Mouse (Mus musculus) neural tube, embryonic 12.5 days (tissue): Measurements from ENCODE around the gene E2f2. TPM values are rescaled to one million over a fixed set of nuclear protein-coding genes. Genes with fewer than 3 reads are reported as not detected.

Source experiments
- ATAC-seq: fragments of 200-750 bp; cut with Nextera tagmentation; 2 replicates; pipeline ENCODE4 v1.8.0; 2017; ENCODE audit warnings: low read depth, mild to moderate bottlenecking, moderate TSS enrichment, moderate library complexity; ENCODE audit not compliant: low FRiP score
- H3K27ac ChIP-seq: fragments of 300-500 bp; sonication (generic); 2 replicates; pipeline ENCODE4 v1.5.1; 2016
- H3K27me3 ChIP-seq: fragments of 300-500 bp; sonication (generic); replicated peaks from 2 replicates; pipeline ENCODE4 v1.6.1; 2016; ENCODE audit warnings: mild to moderate bottlenecking
- H3K36me3 ChIP-seq: fragments of 300-500 bp; sonication (generic); 2 replicates; pipeline ENCODE4 v1.6.1; 2016; ENCODE audit warnings: mild to moderate bottlenecking
- H3K4me1 ChIP-seq: fragments of 300-500 bp; sonication (generic); 2 replicates; pipeline ENCODE4 v1.6.1; 2016
- H3K4me2 ChIP-seq: fragments of 300-500 bp; sonication (generic); replicated peaks from 2 replicates; pipeline ENCODE4 v1.6.1; 2016; ENCODE audit warnings: mild to moderate bottlenecking
- H3K4me3 ChIP-seq: fragments of 300-500 bp; sonication (generic); 2 replicates; pipeline ENCODE4 v1.5.1; 2016
- H3K9ac ChIP-seq: fragments of 300-500 bp; sonication (generic); 2 replicates; pipeline ENCODE4 v1.6.1; 2016; ENCODE audit warnings: mild to moderate bottlenecking
- H3K9me3 ChIP-seq: fragments of 300-500 bp; sonication (generic); 2 replicates; pipeline ENCODE4 v1.6.1; 2016; ENCODE audit warnings: mild to moderate bottlenecking
- WGBS: fragments of 180-500 bp; shearing (Covaris S2); methylation state at CpG from one replicate; pipeline ENCODE4 v1.1.7; 2016; 5-methylcytosine and 5-hydroxymethylcytosine counted together
- polyA plus RNA-seq: library from polyadenylated mRNA; unstranded; fragments of >200 nt; fragmentation: Nextera tagmentation; extraction: Ambion mirVana; gene quantifications from 2 replicates; pipeline ENCODE4 v1.2.1, GENCODE M21; 2016

E2f2 gene
- polyA plus RNA-seq, 1 experiment from 2014 or later, result 10.4 TPM

DNA sequence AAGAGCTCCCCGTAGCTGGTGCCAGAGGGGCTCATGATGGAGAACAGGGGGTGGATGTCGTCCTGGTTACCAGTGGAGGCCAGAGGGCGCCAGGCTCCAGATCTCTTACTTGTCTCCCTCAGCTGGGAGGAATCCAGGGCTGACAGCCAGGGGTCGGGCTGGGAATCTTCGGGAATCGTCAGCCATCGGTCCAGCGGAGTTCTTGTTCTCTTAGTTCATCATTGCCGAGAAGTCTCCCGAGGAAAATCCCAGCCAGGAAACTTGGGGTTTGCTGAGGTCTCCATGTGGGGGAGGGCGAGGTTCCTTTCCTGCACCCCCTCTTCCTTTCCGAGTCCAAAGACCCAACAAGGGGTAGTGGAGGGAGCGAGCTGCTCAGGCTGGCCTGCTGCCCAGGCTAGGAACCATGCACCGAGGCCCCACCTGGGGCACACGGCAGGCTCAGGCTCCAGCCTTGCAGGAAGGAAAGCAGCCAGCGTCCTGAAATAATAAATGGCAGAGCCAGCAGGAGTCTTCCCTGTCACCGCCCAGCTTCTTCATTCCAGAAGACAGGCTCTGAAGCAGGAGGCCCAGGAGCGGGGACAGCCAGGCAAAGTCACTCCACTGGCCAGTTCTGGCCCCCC lies 46.5 kb downstream of the E2f2 start:
- H3K4me2 ChIP-seq, result peak overlapping the region; percentile 42
- H3K9me3 ChIP-seq, result no peaks in the 10 kb centered on the region
- WGBS, result 14% methylated on average over 18 of the region's 18 CpGs
- 0 out of 2 replicates have a peak overlapping the region, but pooled peaks have one; percentile 12 for H3K27ac ChIP-seq
- no peak overlapping the region for H3K4me3 ChIP-seq
- H3K27me3 ChIP-seq, result no peaks in the 10 kb centered on the region; the same call in 1 of the 2 replicates
- H3K9ac ChIP-seq, result peak overlapping the region; percentile 2; the same call in 1 of the 2 replicates
- ATAC-seq, result 0 out of 2 replicates have a peak, but pooled peaks have one; percentile 17
- H3K36me3 ChIP-seq, result no peaks in the 10 kb centered on the region
- peaks cover 30% of the 10 kb centered on the region for H3K4me1 ChIP-seq

DNA sequence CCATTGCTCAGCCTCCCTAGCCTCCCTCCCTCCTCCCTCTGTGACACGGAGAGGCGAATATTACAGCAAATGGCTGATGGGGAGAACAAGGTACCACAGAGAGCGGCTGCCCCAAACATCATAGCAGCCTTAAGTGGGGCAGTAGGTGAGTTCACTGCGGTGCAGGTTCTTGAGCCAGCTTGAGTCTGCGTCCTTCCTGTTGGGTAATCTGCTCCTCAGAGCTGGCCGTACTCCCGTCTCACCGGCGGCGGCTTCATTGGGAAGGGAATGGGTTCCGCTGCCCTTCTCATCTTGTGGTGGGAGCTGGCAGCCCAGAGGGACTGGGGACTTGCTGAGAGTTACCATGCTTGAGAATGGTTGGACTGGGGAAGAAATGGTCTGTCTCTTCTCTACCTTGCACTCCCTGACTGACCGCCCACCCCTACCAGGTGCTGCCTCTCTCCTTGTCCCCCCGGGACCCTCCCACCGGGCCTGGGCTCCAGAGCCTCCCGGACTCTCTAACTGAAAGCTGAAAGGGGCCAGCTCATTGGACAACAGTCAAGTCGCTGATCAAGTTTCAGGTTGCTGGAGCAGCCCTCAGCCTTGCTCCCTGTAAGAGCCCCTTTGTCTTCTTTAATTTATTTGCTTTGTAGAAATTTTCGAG lies 48.1 kb downstream of the E2f2 start:
- ATAC-seq, result no peak
- Histone ChIP-seq H3K9me3 (no peaks in the 10 kb centered on the region), H3K9ac (no peak overlapping the region), H3K4me3 (no peak overlapping the region), H3K4me1 (peaks cover 45% of the 10 kb centered on the region), H3K27ac (no peak overlapping the region), H3K36me3 (no peaks in the 10 kb centered on the region), H3K27me3 (no peaks in the 10 kb centered on the region; the same call in 1 of the 2 replicates), H3K4me2 (peak overlapping the region; percentile 41)
- WGBS, result 9% methylated on average over 17 of the region's 17 CpGs

DNA sequence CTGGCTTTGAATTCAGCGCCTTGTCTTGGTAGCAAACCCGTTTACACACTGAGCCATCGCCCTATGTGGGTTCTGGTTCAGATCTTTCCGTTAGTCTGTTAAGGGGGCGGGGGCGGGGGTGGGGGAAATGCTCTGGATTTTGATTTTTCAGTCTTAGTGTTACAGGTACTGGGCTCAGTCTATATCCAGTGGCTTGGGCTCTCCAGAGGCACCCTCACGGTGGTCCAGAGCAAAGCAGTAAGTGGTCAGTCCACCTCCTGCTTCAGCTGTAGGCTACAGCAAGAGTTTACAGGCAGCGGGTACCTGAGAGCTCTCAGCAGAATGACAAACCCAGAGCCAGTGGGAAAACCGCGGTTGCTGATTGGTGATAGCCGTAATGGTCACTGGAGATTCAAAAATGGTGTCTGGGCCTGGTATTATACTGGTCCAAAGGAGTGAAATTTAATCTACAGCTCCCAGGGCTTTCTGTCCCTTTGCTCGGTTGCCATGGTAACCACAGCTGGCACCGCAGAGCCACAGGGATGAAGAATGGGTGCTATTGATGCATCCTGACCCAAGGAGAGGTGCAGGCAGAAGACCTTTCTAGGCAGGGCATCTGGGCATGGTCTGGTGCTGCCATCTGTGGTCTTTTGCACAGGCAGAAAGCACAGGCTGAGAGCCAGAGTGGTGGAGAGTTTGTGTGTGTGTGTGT lies 51.5 kb downstream of the E2f2 start:
- peak overlapping the region; percentile 26; the same call in 1 of the 2 replicates for H3K27ac ChIP-seq
- no peak overlapping the region for H3K9ac ChIP-seq
- peak overlapping the region; percentile 33 for H3K4me2 ChIP-seq
- no peaks in the 10 kb centered on the region; the same call in 1 of the 2 replicates for H3K27me3 ChIP-seq
- WGBS, result 59% methylated on average over 13 of the region's 13 CpGs
- H3K36me3 ChIP-seq, result peaks cover 3% of the 10 kb centered on the region; the same call in 1 of the 2 replicates
- peaks cover 37% of the 10 kb centered on the region for H3K4me1 ChIP-seq
- no peaks in the 10 kb centered on the region for H3K9me3 ChIP-seq
- no peak overlapping the region for H3K4me3 ChIP-seq
- peak; percentile 75 for ATAC-seq

GRCm38 (mm10) chr4:136224240-136224559 lies 52.0 kb downstream of the E2f2 start:
- 54% methylated on average over 4 of the region's 5 CpGs for WGBS
- Histone ChIP-seq H3K9me3 (no peaks in the 10 kb centered on the region), H3K27me3 (no peaks in the 10 kb centered on the region; the same call in 1 of the 2 replicates), H3K36me3 (peaks cover 3% of the 10 kb centered on the region; the same call in 1 of the 2 replicates), H3K27ac (no peak overlapping the region), H3K9ac (no peak overlapping the region), H3K4me2 (peak overlapping the region; percentile 33), H3K4me3 (no peak overlapping the region), H3K4me1 (peaks cover 32% of the 10 kb centered on the region)
- ATAC-seq, result peak; percentile 51; the same call in 1 of the 2 replicates

DNA sequence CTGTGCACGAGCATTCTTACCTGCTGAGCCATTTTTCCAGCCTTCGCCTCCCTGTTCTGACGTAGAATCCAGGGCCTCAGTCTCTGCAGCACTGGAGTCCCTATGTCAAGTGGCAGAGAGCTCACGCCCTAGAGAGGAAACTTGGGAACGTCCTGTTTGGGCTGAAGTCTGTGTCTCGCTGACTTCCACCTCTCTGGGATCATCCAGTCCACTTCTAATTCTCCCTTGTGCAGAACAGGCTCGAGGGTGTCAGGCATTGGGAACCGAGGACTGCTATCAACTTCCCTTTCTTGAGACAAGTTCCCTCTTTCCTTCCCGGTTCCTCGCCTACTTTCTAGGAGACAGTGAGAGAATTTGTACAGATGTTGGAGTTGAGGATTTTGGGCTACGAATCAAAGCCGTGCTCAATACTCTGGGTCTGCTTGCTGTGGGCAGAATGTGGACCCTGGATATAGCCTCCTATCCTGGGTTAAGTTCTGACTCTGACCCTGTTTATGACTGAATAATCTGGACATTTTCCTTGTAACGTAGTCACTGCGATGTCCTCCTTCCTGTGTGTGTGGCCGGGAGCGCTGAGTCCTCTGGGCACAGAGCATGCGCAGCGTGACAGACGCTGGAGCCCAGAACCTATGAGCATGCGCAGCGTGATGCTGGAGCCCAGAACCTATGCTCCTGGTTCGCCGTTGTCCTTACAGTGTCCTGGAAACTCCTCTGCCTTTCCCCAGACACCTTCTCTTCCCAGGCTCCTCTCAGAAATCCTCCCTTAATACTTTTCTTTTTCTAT lies 52.7 kb downstream of the E2f2 start:
- Histone ChIP-seq H3K9ac (no peak overlapping the region), H3K27ac (no peak overlapping the region; the same call in 1 of the 2 replicates), H3K4me2 (no peak overlapping the region), H3K4me3 (no peak overlapping the region), H3K36me3 (peaks cover 3% of the 10 kb centered on the region; the same call in 1 of the 2 replicates), H3K9me3 (no peaks in the 10 kb centered on the region), H3K27me3 (no peaks in the 10 kb centered on the region; the same call in 1 of the 2 replicates), H3K4me1 (peaks cover 27% of the 10 kb centered on the region)
- 0 out of 2 replicates have a peak, but pooled peaks have one; percentile 8 for ATAC-seq
- 84% methylated on average over 23 of the region's 23 CpGs for WGBS

GRCm38 (mm10) chr4:136227408-136227807 lies 55.2 kb downstream of the E2f2 start:
- Histone ChIP-seq H3K27ac (no peak overlapping the region), H3K4me1 (peaks cover 20% of the 10 kb centered on the region), H3K27me3 (no peaks in the 10 kb centered on the region), H3K4me2 (no peak overlapping the region), H3K9me3 (no peaks in the 10 kb centered on the region), H3K4me3 (no peak overlapping the region), H3K36me3 (peaks cover 3% of the 10 kb centered on the region; the same call in 1 of the 2 replicates), H3K9ac (no peak overlapping the region)
- 86% methylated on average over 7 of the region's 7 CpGs for WGBS
- ATAC-seq, result no peak

- no peak for ATAC-seq
- WGBS, result 87% methylated on average over 5 of the region's 5 CpGs
- Histone ChIP-seq H3K4me2 (no peak overlapping the region), H3K4me3 (no peak overlapping the region), H3K9me3 (no peaks in the 10 kb centered on the region), H3K9ac (no peak overlapping the region), H3K4me1 (peaks cover 15% of the 10 kb centered on the region), H3K27ac (no peak overlapping the region), H3K27me3 (no peaks in the 10 kb centered on the region), H3K36me3 (peaks cover 3% of the 10 kb centered on the region; the same call in 1 of the 2 replicates)
These were observed 56.4 kb downstream of the E2f2 start for GRCm38 (mm10) chr4:136228640-136229039.

DNA sequence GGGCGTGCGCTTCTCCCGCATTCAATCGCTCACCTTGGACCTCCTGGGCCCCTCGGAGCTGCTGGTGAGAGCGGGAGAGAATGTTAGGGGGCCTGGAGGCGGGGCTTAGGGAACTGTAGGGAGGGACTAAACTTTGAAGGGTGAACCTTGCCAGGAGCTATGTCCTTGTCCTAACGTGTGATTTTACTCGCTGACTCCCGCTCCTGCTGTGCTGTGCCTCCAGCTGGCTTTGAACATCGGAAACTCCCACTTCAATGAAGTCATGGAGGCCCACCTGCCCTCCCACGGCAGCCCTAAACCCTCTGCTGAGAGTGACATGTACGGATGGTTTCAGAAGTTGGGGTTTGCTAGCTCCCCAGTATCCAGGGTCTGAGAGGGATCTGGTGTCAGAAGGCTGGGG lies 66.5 kb downstream of the E2f2 start:
- WGBS, result 20% methylated on average over 13 of the region's 13 CpGs
- Histone ChIP-seq H3K9me3 (no peaks in the 10 kb centered on the region), H3K4me1 (peaks cover 9% of the 10 kb centered on the region; the same call in 1 of the 2 replicates), H3K4me2 (no peak overlapping the region), H3K27me3 (peaks cover 26% of the 10 kb centered on the region), H3K9ac (no peak overlapping the region), H3K4me3 (0 out of 2 replicates have a peak overlapping the region, but pooled peaks have one; percentile 5), H3K27ac (no peak overlapping the region), H3K36me3 (peaks cover 24% of the 10 kb centered on the region)
- ATAC-seq, result no peak

- H3K4me1 ChIP-seq, result peaks cover 9% of the 10 kb centered on the region; the same call in 1 of the 2 replicates
- peaks cover 30% of the 10 kb centered on the region for H3K27me3 ChIP-seq
- peaks cover 23% of the 10 kb centered on the region for H3K36me3 ChIP-seq
- ATAC-seq, result no peak
- WGBS, result 80% methylated on average over 9 of the region's 9 CpGs
- H3K4me3 ChIP-seq, result no peak overlapping the region
- H3K9ac ChIP-seq, result no peak overlapping the region
- no peak overlapping the region for H3K4me2 ChIP-seq
- no peak overlapping the region for H3K27ac ChIP-seq
- no peaks in the 10 kb centered on the region for H3K9me3 ChIP-seq
These were observed 66.9 kb downstream of the E2f2 start for GRCm38 (mm10) chr4:136239111-136239510.

DNA sequence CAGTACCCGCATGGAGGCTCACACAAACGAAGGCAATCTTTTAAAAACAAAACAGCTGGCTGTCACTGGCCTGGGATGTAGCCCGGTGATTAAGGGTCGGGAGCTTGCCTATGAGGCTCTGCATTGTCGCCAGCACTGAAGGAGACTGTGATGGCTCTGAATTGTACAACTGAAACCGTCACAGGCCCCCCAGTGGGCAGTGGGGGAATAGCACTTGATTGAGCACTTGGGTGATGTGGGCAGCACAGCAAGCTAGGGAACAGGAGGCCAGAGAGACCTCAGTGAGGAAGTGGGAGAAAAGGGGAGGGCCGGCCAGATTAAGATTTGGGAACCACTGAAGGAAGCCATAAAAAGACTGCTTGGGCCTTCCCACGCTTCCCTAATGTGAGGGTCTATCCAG lies 67.4 kb downstream of the E2f2 start:
- Histone ChIP-seq H3K27ac (no peak overlapping the region), H3K4me2 (no peak overlapping the region), H3K4me1 (peaks cover 9% of the 10 kb centered on the region; the same call in 1 of the 2 replicates), H3K27me3 (peaks cover 30% of the 10 kb centered on the region), H3K36me3 (peaks cover 22% of the 10 kb centered on the region; the same call in 1 of the 2 replicates), H3K4me3 (no peak overlapping the region), H3K9me3 (no peaks in the 10 kb centered on the region), H3K9ac (no peak overlapping the region)
- WGBS, result 23% methylated on average over 8 of the region's 8 CpGs
- no peak for ATAC-seq

DNA sequence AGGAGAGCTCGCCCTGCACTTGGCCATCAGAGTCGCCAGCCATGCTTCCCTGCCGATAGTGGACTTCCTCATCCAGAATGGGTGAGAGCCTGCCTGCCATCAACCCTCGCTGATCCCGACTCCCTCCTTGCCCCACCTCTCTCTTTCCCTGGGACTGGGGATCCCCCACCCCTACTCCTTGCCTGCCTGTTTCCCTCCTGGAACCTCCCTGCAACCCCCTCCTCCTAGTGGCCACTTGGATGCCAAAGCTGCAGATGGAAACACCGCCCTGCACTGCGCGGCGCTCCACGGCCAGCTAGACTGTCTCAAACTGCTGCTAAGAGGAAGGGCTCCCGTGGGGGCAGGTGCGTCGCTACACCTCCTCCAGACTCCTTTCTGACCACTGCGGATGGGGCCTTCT lies 67.9 kb downstream of the E2f2 start:
- Histone ChIP-seq H3K9me3 (no peaks in the 10 kb centered on the region), H3K4me1 (peaks cover 9% of the 10 kb centered on the region; the same call in 1 of the 2 replicates), H3K36me3 (peaks cover 22% of the 10 kb centered on the region; the same call in 1 of the 2 replicates), H3K4me2 (no peak overlapping the region), H3K9ac (no peak overlapping the region), H3K27me3 (peaks cover 30% of the 10 kb centered on the region), H3K27ac (no peak overlapping the region), H3K4me3 (no peak overlapping the region)
- ATAC-seq, result no peak
- 72% methylated on average over 14 of the region's 14 CpGs for WGBS
